Mouse (Mus musculus) forebrain, postnatal 0 days (tissue): Measurements from ENCODE around the gene Tlr2. TPM values are rescaled to one million over a fixed set of nuclear protein-coding genes. Genes with fewer than 3 reads are reported as not detected.
A peak's percentile ranks its signal among the peaks of the same experiment; 100 is the strongest.
"Not testable (repeated sequence)": the region's sequence is repeated elsewhere in the genome, so short reads cannot be mapped to it uniquely, and the experiment has no call there.

Source experiments
- ATAC-seq: fragments of 200-750 bp; cut with Nextera tagmentation; 2 replicates; pipeline ENCODE4 v1.8.0; 2017; ENCODE audit warnings: mild to moderate bottlenecking, moderate library complexity
- DNase-seq: peaks from one replicate; pipeline ENCODE4 v3.0.0-alpha.2; 2015
- H3K27ac ChIP-seq: fragments of 300-500 bp; sonication (generic); 2 replicates; pipeline ENCODE4 v1.5.1; 2014; ENCODE audit warnings: low read depth, mild to moderate bottlenecking, antibody characterized with exemption, low read length, moderate library complexity, mixed read lengths
- H3K27me3 ChIP-seq: fragments of 300-500 bp; sonication (generic); 2 replicates; pipeline ENCODE4 v1.6.1; 2014; ENCODE audit warnings: mild to moderate bottlenecking, low read length, mixed read lengths; ENCODE audit not compliant: insufficient read depth
- H3K36me3 ChIP-seq: fragments of 300-500 bp; sonication (generic); 2 replicates; pipeline ENCODE4 v1.6.1; 2014; ENCODE audit warnings: mild to moderate bottlenecking, moderate library complexity; ENCODE audit not compliant: insufficient read depth
- H3K4me1 ChIP-seq: fragments of 300-500 bp; sonication (generic); 2 replicates; pipeline ENCODE4 v1.6.1; 2014; ENCODE audit warnings: antibody characterized with exemption; ENCODE audit not compliant: insufficient read depth
- H3K4me2 ChIP-seq: fragments of 300-500 bp; sonication (generic); 2 replicates; pipeline ENCODE4 v1.6.1; 2014; ENCODE audit warnings: low read depth, mild to moderate bottlenecking, moderate library complexity
- H3K4me3 ChIP-seq: fragments of 300-500 bp; sonication (generic); 2 replicates; pipeline ENCODE4 v1.5.1; 2014; ENCODE audit warnings: low read depth, low read length, mixed read lengths
- H3K9ac ChIP-seq: fragments of 300-500 bp; sonication (generic); 2 replicates; pipeline ENCODE4 v1.6.1; 2014; ENCODE audit warnings: mild to moderate bottlenecking
- H3K9me3 ChIP-seq: fragments of 300-500 bp; sonication (generic); 2 replicates; pipeline ENCODE4 v1.6.1; 2016; ENCODE audit warnings: low read length
- CTCF ChIP-seq: sonication (generic); IDR thresholded peaks from 2 replicates; pipeline ENCODE4 v1.5.1; 2016; ENCODE audit warnings: antibody characterized with exemption, control low read depth, low read depth
- WGBS: fragments of 180-500 bp; shearing (Covaris S2); extraction: QIAGEN DNeasy Blood & Tissue Kit; methylation state at CpG from one replicate; pipeline ENCODE4 v1.1.7; 2014; 5-methylcytosine and 5-hydroxymethylcytosine counted together
- polyA plus RNA-seq: library from polyadenylated mRNA; unstranded; fragments of >200 nt; fragmentation: Nextera tagmentation; extraction: Ambion mirVana; gene quantifications from 2 replicates; pipeline ENCODE4 v1.2.1, GENCODE M21; 2015
- total RNA-seq: library from RNA; depleted of rRNA; stranded (reverse); fragments of >200 nt; gene quantifications from 2 replicates; pipeline ENCODE4 v1.2.3, GENCODE M21; 2014; rRNA removed

The Tlr2 gene
- total RNA-seq (1.6 TPM in 2 replicates), polyA plus RNA-seq (0.89 and 1.3 TPM in 2 replicates)

GRCm38 (mm10) chr3:83841095-83841850 is at the start of gene Tlr2:
Tlr2 (minus strand) TSS chr3:83841767.
- Histone ChIP-seq H3K4me3 (peak within 1 kb of the TSS; percentile 40), H3K27ac (no peak within 1 kb of the TSS), H3K9ac (peak within 1 kb of the TSS; percentile 14; the same call in 1 of the 2 replicates), H3K4me1 (no peaks in the 10 kb centered on the region), H3K4me2 (peak within 1 kb of the TSS; percentile 74), H3K27me3 (no peaks in the 10 kb centered on the region), H3K36me3 (no peaks in the 10 kb centered on the region), H3K9me3 (no peaks in the 10 kb centered on the region)
- DNase-seq = peak; percentile 10
- TF ChIP-seq CTCF = peak; percentile 28; the same call in 1 of the 2 replicates
- peak; percentile 48 for ATAC-seq
- WGBS = under 1% methylated on average over 35 of the region's 35 CpGs

DNA sequence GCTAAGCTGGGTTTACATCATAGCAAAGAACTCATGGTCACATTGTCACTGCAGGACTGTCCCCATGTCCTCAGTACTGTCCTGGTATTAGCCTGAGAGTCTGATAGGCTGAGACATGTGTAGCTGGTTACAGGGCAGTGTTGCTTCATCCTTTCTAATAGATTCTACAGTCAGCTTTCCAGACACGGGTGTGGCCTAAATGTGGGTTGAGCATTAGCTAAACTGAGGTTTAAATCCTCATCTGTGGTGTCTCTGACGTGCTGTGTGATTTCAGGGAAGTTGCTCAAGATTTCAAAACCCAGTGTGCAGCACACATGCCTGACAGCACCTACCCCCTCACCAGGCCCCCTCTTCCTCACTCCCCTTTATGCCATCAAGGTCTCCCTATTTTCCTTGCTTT is 43.6 kb upstream of the Tlr2 start:
- Histone ChIP-seq H3K27ac (no peak overlapping the region), H3K4me3 (no peak overlapping the region), H3K9ac (no peak overlapping the region), H3K36me3 (no peaks in the 10 kb centered on the region), H3K27me3 (no peaks in the 10 kb centered on the region), H3K4me1 (no peaks in the 10 kb centered on the region), H3K9me3 (no peaks in the 10 kb centered on the region), H3K4me2 (no peak overlapping the region)
- no peak for TF ChIP-seq CTCF
- WGBS = 78% methylated on average over 2 of the region's 2 CpGs
- ATAC-seq (no peak), DNase-seq (no peak)

GRCm38 (mm10) chr3:83879261-83880050 is 37.9 kb upstream of the Tlr2 start:
- H3K4me3 ChIP-seq, H3K4me2 ChIP-seq, DNase-seq, H3K4me1 ChIP-seq, H3K9ac ChIP-seq, H3K36me3 ChIP-seq, H3K9me3 ChIP-seq, H3K27ac ChIP-seq, ATAC-seq, H3K27me3 ChIP-seq: not testable (repeated sequence)
- 88% methylated on average over 5 of the region's 5 CpGs for WGBS

- ATAC-seq (no peak), DNase-seq (no peak)
- Histone ChIP-seq H3K9ac (no peak overlapping the region), H3K9me3 (no peaks in the 10 kb centered on the region), H3K4me2 (no peak overlapping the region), H3K36me3 (no peaks in the 10 kb centered on the region), H3K4me3 (no peak overlapping the region), H3K27me3 (no peaks in the 10 kb centered on the region), H3K4me1 (no peaks in the 10 kb centered on the region), H3K27ac (no peak overlapping the region)
- TF ChIP-seq CTCF = no peak
- 91% methylated on average over 4 of the region's 4 CpGs for WGBS
Observed at GRCm38 (mm10) chr3:83878801-83879200, 37.2 kb upstream of the Tlr2 start.

DNA sequence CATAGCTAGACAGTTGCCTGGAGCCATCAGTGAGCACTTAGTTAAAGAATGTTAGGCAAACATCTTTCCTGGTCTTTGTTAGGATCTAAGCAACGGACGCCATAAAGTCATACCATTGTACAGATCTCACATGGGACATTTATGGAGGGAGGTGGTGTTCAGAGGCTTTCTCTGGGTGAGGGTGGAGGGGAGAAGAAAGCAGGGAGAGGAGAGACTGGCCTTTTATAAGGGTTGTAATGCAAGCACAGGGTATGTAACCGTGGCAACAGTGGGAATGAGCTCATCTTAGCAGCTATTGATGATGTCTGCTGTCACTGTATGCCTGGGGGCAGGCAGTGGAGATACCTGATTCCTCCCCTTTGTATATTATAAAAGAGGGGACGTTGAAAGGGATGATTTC is 34.7 kb upstream of the Tlr2 start:
- Histone ChIP-seq H3K27me3 (no peaks in the 10 kb centered on the region), H3K4me2 (no peak overlapping the region), H3K27ac (no peak overlapping the region), H3K36me3 (no peaks in the 10 kb centered on the region), H3K4me1 (no peaks in the 10 kb centered on the region), H3K4me3 (no peak overlapping the region), H3K9me3 (no peaks in the 10 kb centered on the region), H3K9ac (no peak overlapping the region)
- 67% methylated on average over 4 of the region's 4 CpGs for whole genome bisulfite sequencing
- DNase-seq (no peak), ATAC-seq (no peak)
- no peak for TF ChIP-seq CTCF

- not testable (repeated sequence) for H3K9ac ChIP-seq, H3K4me3 ChIP-seq, DNase-seq, H3K4me2 ChIP-seq, H3K4me1 ChIP-seq, H3K27ac ChIP-seq, H3K36me3 ChIP-seq, H3K27me3 ChIP-seq, ATAC-seq, H3K9me3 ChIP-seq
- 92% methylated on average over 2 of the region's 2 CpGs for WGBS
Observed at GRCm38 (mm10) chr3:83875078-83875477, 33.5 kb upstream of the Tlr2 start.

DNA sequence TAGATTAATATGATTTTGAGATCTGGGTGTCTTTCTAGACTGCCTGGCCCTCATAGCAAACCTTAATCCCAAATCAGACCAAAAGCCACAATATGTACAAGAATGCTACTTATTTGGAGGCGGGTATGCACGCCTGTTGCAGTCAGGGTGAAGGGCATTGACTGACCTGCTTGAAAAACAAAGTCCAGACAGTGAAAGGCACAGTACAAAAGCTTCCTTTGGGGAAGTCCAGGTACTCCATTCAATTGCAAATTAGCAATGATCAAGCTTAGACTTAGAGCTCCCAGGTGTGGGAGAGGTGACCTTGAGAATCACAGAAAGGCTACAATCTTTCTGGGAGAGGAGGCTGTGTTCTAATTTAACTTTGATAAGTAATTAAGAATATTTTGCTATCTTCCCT is 31.3 kb upstream of the Tlr2 start:
- H3K9me3 ChIP-seq, H3K4me1 ChIP-seq, H3K36me3 ChIP-seq, DNase-seq, H3K27me3 ChIP-seq, H3K4me3 ChIP-seq, H3K9ac ChIP-seq, ATAC-seq, H3K27ac ChIP-seq, H3K4me2 ChIP-seq: not testable (repeated sequence)
- 82% methylated on average over 2 of the region's 2 CpGs for WGBS

- H3K36me3 ChIP-seq, H3K4me3 ChIP-seq, ATAC-seq, H3K9ac ChIP-seq, H3K4me1 ChIP-seq, H3K27me3 ChIP-seq, H3K4me2 ChIP-seq, DNase-seq, H3K9me3 ChIP-seq, H3K27ac ChIP-seq: not testable (repeated sequence)
- 90% methylated on average over 4 of the region's 4 CpGs for WGBS
Observed at GRCm38 (mm10) chr3:83871962-83872361, 30.4 kb upstream of the Tlr2 start.

DNA sequence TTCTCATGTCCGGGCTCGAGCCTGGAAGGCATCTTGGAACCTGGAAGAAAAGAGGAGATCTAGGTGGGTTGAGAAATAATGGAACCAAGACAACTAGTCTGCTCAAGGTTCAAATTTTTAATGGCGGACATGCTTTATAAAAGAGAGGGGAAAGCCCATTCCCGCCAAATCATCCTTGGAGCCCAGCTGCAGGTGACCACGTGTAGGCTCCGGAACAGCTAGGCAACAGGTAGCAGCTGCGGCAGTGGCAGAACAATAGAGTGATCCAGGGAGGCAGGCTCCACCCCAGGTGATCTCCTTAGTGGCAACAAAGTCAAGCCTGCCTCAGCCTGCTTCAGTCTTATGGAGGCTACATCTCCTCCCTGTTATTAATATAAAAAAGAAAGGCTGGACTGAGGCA is 30.0 kb upstream of the Tlr2 start:
- not testable (repeated sequence) for H3K4me3 ChIP-seq, H3K27ac ChIP-seq, H3K9ac ChIP-seq, H3K4me2 ChIP-seq, ATAC-seq, H3K4me1 ChIP-seq, H3K36me3 ChIP-seq, DNase-seq, H3K9me3 ChIP-seq, H3K27me3 ChIP-seq
- WGBS = 88% methylated on average over 7 of the region's 7 CpGs
